In genomic region chr10:111836191-111836590, GRCm38 (mm10) we compare ENCODE assay signal across 21 mouse cellular contexts.
DNase-seq lines count a peak whose midpoint lies in the region; ATAC-seq and TF ChIP-seq lines count a peak whose summit lies in the region.
"Had no signal": no experiment of that assay in that cellular context is flagged by ENCODE, and none has a peak within 500 bp of the region (broad histone marks: within the 10 kb centered on the region; RNA-seq: fewer than 3 reads in every experiment).

No protein-coding gene starts in this region.

- H3K9ac ChIP-seq in forebrain, embryonic 13.5 days, result no peak overlapping the region
- H3K9ac ChIP-seq in forebrain, postnatal 0 days, result no peak overlapping the region
- H3K9ac ChIP-seq in midbrain, postnatal 0 days (replicated peaks; ENCODE audit: low read length, poor library complexity, severe bottlenecking), result no peak overlapping the region
- no peak overlapping the region for H3K9ac ChIP-seq in hindbrain, embryonic 13.5 days
- H3K9ac ChIP-seq: limb, embryonic 15.5 days; liver, postnatal 0 days had no signal

- no peaks in the 10 kb centered on the region for H3K9me3 ChIP-seq in forebrain, embryonic 13.5 days (replicated peaks)
- H3K9me3 ChIP-seq in forebrain, postnatal 0 days (ENCODE audit: low read length), result no peaks in the 10 kb centered on the region
- no peaks in the 10 kb centered on the region for H3K9me3 ChIP-seq in midbrain, embryonic 10.5 days (replicated peaks)
- no peaks in the 10 kb centered on the region for H3K9me3 ChIP-seq in midbrain, postnatal 0 days (ENCODE audit: low read length)
- H3K9me3 ChIP-seq in hindbrain, embryonic 13.5 days, result no peaks in the 10 kb centered on the region
- H3K9me3 ChIP-seq: G1E; limb, embryonic 15.5 days had no signal

- H3K4me3 ChIP-seq in forebrain, embryonic 13.5 days, result no peak overlapping the region
- no peak overlapping the region for H3K4me3 ChIP-seq in forebrain, postnatal 0 days (ENCODE audit: low read depth, low read length)
- H3K4me3 ChIP-seq in midbrain, embryonic 10.5 days, result no peak overlapping the region
- H3K4me3 ChIP-seq in midbrain, postnatal 0 days (ENCODE audit: low read depth, low read length), result no peak overlapping the region
- no peak overlapping the region for H3K4me3 ChIP-seq in hindbrain, embryonic 13.5 days
- H3K4me3 ChIP-seq in small intestine, adult 2 months (ENCODE audit: low read depth, low read length), result no peak overlapping the region
- H3K4me3 ChIP-seq: limb, embryonic 15.5 days had no signal

- no peak for TF ChIP-seq POLR2A in small intestine, adult 2 months (IDR thresholded peaks at IDR 0.05; ENCODE audit: low read depth, low read length)

- 0 out of 2 replicates have a peak, but pooled peaks have one; percentile 38 for ATAC-seq in forebrain, embryonic 13.5 days
- no peak for ATAC-seq in forebrain, postnatal 0 days
- no peak for ATAC-seq in midbrain, postnatal 0 days (ENCODE audit: low FRiP score)
- peak; percentile 52; the same call in 1 of the 2 replicates for ATAC-seq in hindbrain, embryonic 13.5 days (ENCODE audit: low FRiP score)
- ATAC-seq: activated CD4-positive, CD25-positive, alpha-beta regulatory T cell, adult 4 months had no signal

- peaks cover 8% of the 10 kb centered on the region for H3K4me1 ChIP-seq in forebrain, embryonic 13.5 days
- H3K4me1 ChIP-seq in forebrain, postnatal 0 days (ENCODE audit: insufficient read depth), result no peaks in the 10 kb centered on the region
- H3K4me1 ChIP-seq in midbrain, embryonic 10.5 days, result peaks cover 32% of the 10 kb centered on the region
- no peaks in the 10 kb centered on the region for H3K4me1 ChIP-seq in midbrain, postnatal 0 days (ENCODE audit: insufficient read depth, low read length)
- H3K4me1 ChIP-seq in hindbrain, embryonic 13.5 days (replicated peaks), result peaks cover 13% of the 10 kb centered on the region
- peaks cover 19% of the 10 kb centered on the region; the same call in 1 of the 2 replicates for H3K4me1 ChIP-seq in small intestine, adult 2 months (ENCODE audit: control insufficient read depth, insufficient read depth, insufficient read length, low read length)

- H3K4me2 ChIP-seq in forebrain, embryonic 13.5 days, result no peak overlapping the region
- no peak overlapping the region for H3K4me2 ChIP-seq in forebrain, postnatal 0 days (ENCODE audit: low read depth)
- no peak overlapping the region for H3K4me2 ChIP-seq in midbrain, postnatal 0 days (ENCODE audit: low read depth, low read length, poor library complexity, severe bottlenecking)
- no peak overlapping the region for H3K4me2 ChIP-seq in hindbrain, embryonic 13.5 days
- H3K4me2 ChIP-seq: limb, embryonic 15.5 days had no signal

- no peak for DNase-seq in forebrain, postnatal 0 days
- no peak for DNase-seq in midbrain, embryonic 10.5 days (ENCODE audit: low spot score)
- DNase-seq in midbrain, postnatal 0 days (ENCODE audit: low spot score), result no peak
- DNase-seq in right cerebral cortex, postnatal 10 days (ENCODE audit: low spot score in 2 of 2), result no peak
- DNase-seq: adrenal gland, postnatal 14 days; cerebellum, adult 18-20 months; cerebellum, postnatal 25 days; embryo, embryonic 11 days; gastrocnemius, postnatal 36 days; kidney, adult 2 months; kidney, postnatal 10 days; liver, postnatal 0 days; right cerebral cortex, adult 18-20 months; spleen, adult 18-20 months; thymus, postnatal 36 days had no signal

- H3K27ac ChIP-seq in forebrain, embryonic 13.5 days, result no peak overlapping the region
- H3K27ac ChIP-seq in forebrain, postnatal 0 days (ENCODE audit: low read depth, low read length), result no peak overlapping the region
- peak overlapping the region; percentile 40; the same call in 1 of the 2 replicates for H3K27ac ChIP-seq in midbrain, embryonic 10.5 days (replicated peaks)
- H3K27ac ChIP-seq in midbrain, postnatal 0 days (ENCODE audit: low read depth, low read length), result no peak overlapping the region
- H3K27ac ChIP-seq in hindbrain, embryonic 13.5 days, result no peak overlapping the region
- peak overlapping the region; percentile 56 for H3K27ac ChIP-seq in small intestine, adult 2 months (ENCODE audit: insufficient read depth, low read depth, low read length)
- H3K27ac ChIP-seq: limb, embryonic 15.5 days had no signal

- 41% methylated on average over 5 of the region's 5 CpGs for WGBS in forebrain, embryonic 13.5 days
- 47% methylated on average over 5 of the region's 5 CpGs for WGBS in forebrain, postnatal 0 days
- WGBS in midbrain, embryonic 10.5 days, result 63% methylated on average over 5 of the region's 5 CpGs
- 28% methylated on average over 5 of the region's 5 CpGs for WGBS in midbrain, postnatal 0 days
- WGBS in hindbrain, embryonic 13.5 days, result 26% methylated on average over 5 of the region's 5 CpGs
- 60% methylated on average over 5 of the region's 5 CpGs for WGBS in small intestine, adult 2 months

- no peaks in the 10 kb centered on the region for H3K27me3 ChIP-seq in forebrain, embryonic 13.5 days
- no peaks in the 10 kb centered on the region for H3K27me3 ChIP-seq in forebrain, postnatal 0 days (ENCODE audit: insufficient read depth, low read length)
- peaks cover 9% of the 10 kb centered on the region for H3K27me3 ChIP-seq in midbrain, embryonic 10.5 days (ENCODE audit: low read depth, poor library complexity, severe bottlenecking)
- H3K27me3 ChIP-seq in midbrain, postnatal 0 days (ENCODE audit: insufficient read depth, low read length), result no peaks in the 10 kb centered on the region
- H3K27me3 ChIP-seq in hindbrain, embryonic 13.5 days, result no peaks in the 10 kb centered on the region
- no peaks in the 10 kb centered on the region for H3K27me3 ChIP-seq in small intestine, adult 2 months (ENCODE audit: control insufficient read depth, insufficient read depth, low read length)
- H3K27me3 ChIP-seq: limb, embryonic 15.5 days had no signal

- no peak for TF ChIP-seq CTCF in forebrain, postnatal 0 days (IDR thresholded peaks at IDR 0.05; ENCODE audit: low read depth)
- TF ChIP-seq CTCF in midbrain, postnatal 0 days (IDR thresholded peaks at IDR 0.05), result no peak
- no peak for TF ChIP-seq CTCF in small intestine, adult 2 months (IDR thresholded peaks at IDR 0.05; ENCODE audit: extremely low read depth, insufficient read length, insufficient replicate concordance, low read depth, low read length)

- H3K36me3 ChIP-seq in forebrain, embryonic 13.5 days (ENCODE audit: poor library complexity, severe bottlenecking), result no peaks in the 10 kb centered on the region
- no peaks in the 10 kb centered on the region for H3K36me3 ChIP-seq in forebrain, postnatal 0 days (ENCODE audit: insufficient read depth)
- H3K36me3 ChIP-seq in midbrain, embryonic 10.5 days, result no peaks in the 10 kb centered on the region
- no peaks in the 10 kb centered on the region for H3K36me3 ChIP-seq in midbrain, postnatal 0 days (ENCODE audit: insufficient read depth, low read length)
- no peaks in the 10 kb centered on the region for H3K36me3 ChIP-seq in hindbrain, embryonic 13.5 days
- no peaks in the 10 kb centered on the region for H3K36me3 ChIP-seq in small intestine, adult 2 months (ENCODE audit: control insufficient read depth, insufficient read depth, low read length)
- H3K36me3 ChIP-seq: G1E; limb, embryonic 15.5 days had no signal

Comparison
In these comparisons a context has a peak if more than half of its experiments do, and no peak if none do; other contexts are left out.
1. ATAC-seq: peak in forebrain, embryonic 13.5 days (single experiment) and hindbrain, embryonic 13.5 days (single experiment); none in forebrain, postnatal 0 days (single experiment) and midbrain, postnatal 0 days (single experiment).
2. H3K27ac ChIP-seq: peak in midbrain, embryonic 10.5 days (single experiment) and small intestine, adult 2 months (single experiment); none in forebrain, embryonic 13.5 days (single experiment), forebrain, postnatal 0 days (single experiment), midbrain, postnatal 0 days (single experiment) and hindbrain, embryonic 13.5 days (single experiment).